Mouse (Mus musculus) liver, embryonic 14.5 days (tissue): ENCODE results near the gene Mks1.

Experiments used
- CTCF ChIP-seq: IDR thresholded peaks from 2 replicates; pipeline ENCODE4 v1.5.1; 2016; ENCODE audit warnings: antibody characterized with exemption, low read depth, control low read depth
- EP300 ChIP-seq: IDR thresholded peaks from 2 replicates; pipeline ENCODE4 v1.6.1; 2016; ENCODE audit warnings: antibody characterized with exemption, low read depth

DNA sequence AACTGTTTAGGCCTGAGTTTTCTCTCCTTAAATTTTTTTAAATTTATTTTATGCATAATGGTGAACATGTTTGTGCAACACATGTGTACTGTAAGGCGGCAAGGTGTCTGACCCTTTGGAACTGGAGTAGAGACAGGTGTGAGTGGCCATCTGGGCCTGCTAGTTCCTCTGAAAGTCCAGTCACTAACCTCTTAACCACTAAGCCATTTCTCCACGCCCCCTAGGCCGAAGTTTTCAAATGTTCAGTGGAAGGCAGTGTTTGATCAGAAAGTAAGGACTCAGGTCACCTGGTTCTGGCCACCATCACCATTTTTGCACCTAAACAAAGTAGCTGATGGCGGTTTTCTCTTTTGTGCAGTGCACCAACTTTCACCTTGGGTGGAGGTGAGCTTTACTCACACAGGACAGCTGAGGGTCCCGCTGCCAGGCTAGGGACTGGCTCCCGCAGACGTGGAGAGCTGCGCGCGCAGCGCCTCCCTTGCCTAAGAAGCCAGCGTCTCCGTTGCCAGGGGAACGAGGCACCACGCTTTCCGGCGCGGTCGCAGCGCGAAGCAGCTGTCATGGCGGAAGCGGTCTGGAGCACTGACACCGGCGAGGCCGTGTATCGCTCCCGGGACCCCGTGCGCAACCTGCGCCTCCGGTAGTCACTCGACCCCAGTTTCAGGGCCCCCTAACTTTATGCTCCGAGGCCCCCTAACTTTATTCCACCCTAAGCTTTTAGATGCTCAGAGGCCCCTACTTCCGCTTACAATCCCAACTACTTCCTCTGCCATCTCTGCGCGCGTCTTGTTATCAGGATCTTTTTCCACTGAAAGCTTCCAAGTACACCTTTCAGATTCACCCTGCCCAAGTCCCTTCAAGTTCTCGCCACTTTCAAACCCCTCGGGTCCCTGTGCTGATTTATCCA lies at the start of gene Mks1:
- TF ChIP-seq CTCF (no peak), EP300 (no peak)
